Mouse (Mus musculus): ENCODE results near the gene Ccin. TPM values are rescaled to one million over a fixed set of nuclear protein-coding genes. Genes with fewer than 3 reads are reported as not detected.

Gene Ccin
- polyA plus RNA-seq (2012; ENCODE audit: insufficient read depth, insufficient read length, missing spikeins), result not detected in 2 replicates

GRCm38 (mm10) chr4:43983181-43983580 lies at the start of gene Ccin:
Ccin (plus strand) TSS chr4:43983483.
- no peak within 1 kb of the TSS for H3K27ac ChIP-seq (ENCODE audit: insufficient read depth, low read depth, low read length)
- TF ChIP-seq POLR2A (IDR thresholded peaks at IDR 0.05; ENCODE audit: borderline replicate concordance, low read depth, low read length), result no peak
- TF ChIP-seq CTCF (IDR thresholded peaks at IDR 0.05; ENCODE audit: low read depth, low read length), result no peak
- 0 out of 2 replicates have a peak within 1 kb of the TSS, but pooled peaks have one; percentile 31 for H3K4me3 ChIP-seq (ENCODE audit: insufficient read depth, low read length)
- H3K4me1 ChIP-seq (ENCODE audit: control insufficient read depth, insufficient read depth, low read length), result 0 out of 2 replicates have a peak, but pooled peaks cover 3% of the 10 kb centered on the region

GRCm38 (mm10) chr4:43936186-43936585 lies 47.1 kb upstream of the Ccin start:
- no peak for TF ChIP-seq POLR2A (IDR thresholded peaks at IDR 0.05; ENCODE audit: borderline replicate concordance, low read depth, low read length)
- no peak for TF ChIP-seq CTCF (IDR thresholded peaks at IDR 0.05; ENCODE audit: low read depth, low read length)
- peaks cover 4% of the 10 kb centered on the region for H3K4me1 ChIP-seq (ENCODE audit: control insufficient read depth, insufficient read depth, low read length)
- no peak overlapping the region for H3K4me3 ChIP-seq (ENCODE audit: insufficient read depth, low read length)
- H3K27ac ChIP-seq (ENCODE audit: insufficient read depth, low read depth, low read length), result no peak overlapping the region

GRCm38 (mm10) chr4:43936749-43937674 lies 46.3 kb upstream of the Ccin start:
- Histone ChIP-seq H3K27ac (ENCODE audit: insufficient read depth, low read depth, low read length) (no peak overlapping the region), H3K4me3 (ENCODE audit: insufficient read depth, low read length) (no peak overlapping the region), H3K4me1 (ENCODE audit: control insufficient read depth, insufficient read depth, low read length) (peaks cover 4% of the 10 kb centered on the region)
- TF ChIP-seq CTCF (IDR thresholded peaks at IDR 0.05; ENCODE audit: low read depth, low read length), result no peak
- TF ChIP-seq POLR2A (IDR thresholded peaks at IDR 0.05; ENCODE audit: borderline replicate concordance, low read depth, low read length), result no peak

- Histone ChIP-seq H3K27ac (ENCODE audit: insufficient read depth, low read depth, low read length) (no peak overlapping the region), H3K4me3 (ENCODE audit: insufficient read depth, low read length) (no peak overlapping the region), H3K4me1 (ENCODE audit: control insufficient read depth, insufficient read depth, low read length) (peaks cover 4% of the 10 kb centered on the region)
- TF ChIP-seq CTCF (IDR thresholded peaks at IDR 0.05; ENCODE audit: low read depth, low read length) (no peak), POLR2A (IDR thresholded peaks at IDR 0.05; ENCODE audit: borderline replicate concordance, low read depth, low read length) (no peak)
These were observed 42.0 kb upstream of the Ccin start for GRCm38 (mm10) chr4:43941315-43941714.

- Histone ChIP-seq H3K4me1 (ENCODE audit: control insufficient read depth, insufficient read depth, low read length) (no peaks in the 10 kb centered on the region), H3K4me3 (ENCODE audit: insufficient read depth, low read length) (no peak overlapping the region), H3K27ac (ENCODE audit: insufficient read depth, low read depth, low read length) (no peak overlapping the region)
- TF ChIP-seq CTCF (IDR thresholded peaks at IDR 0.05; ENCODE audit: low read depth, low read length) (no peak), POLR2A (IDR thresholded peaks at IDR 0.05; ENCODE audit: borderline replicate concordance, low read depth, low read length) (no peak)
These were observed 40.9 kb upstream of the Ccin start for GRCm38 (mm10) chr4:43942421-43942820.

- Histone ChIP-seq H3K4me1 (ENCODE audit: control insufficient read depth, insufficient read depth, low read length) (no peaks in the 10 kb centered on the region), H3K4me3 (ENCODE audit: insufficient read depth, low read length) (no peak overlapping the region), H3K27ac (ENCODE audit: insufficient read depth, low read depth, low read length) (no peak overlapping the region)
- TF ChIP-seq CTCF (IDR thresholded peaks at IDR 0.05; ENCODE audit: low read depth, low read length), result no peak
- TF ChIP-seq POLR2A (IDR thresholded peaks at IDR 0.05; ENCODE audit: borderline replicate concordance, low read depth, low read length), result no peak
These were observed 35.7 kb upstream of the Ccin start for GRCm38 (mm10) chr4:43947571-43947970.

- peak within 1 kb of the TSS; percentile 81 for H3K4me3 ChIP-seq (ENCODE audit: insufficient read depth, low read length)
- peak; percentile 55 for TF ChIP-seq CTCF (IDR thresholded peaks at IDR 0.05; ENCODE audit: low read depth, low read length)
- TF ChIP-seq POLR2A (IDR thresholded peaks at IDR 0.05; ENCODE audit: borderline replicate concordance, low read depth, low read length), result no peak
- peaks cover 24% of the 10 kb centered on the region for H3K4me1 ChIP-seq (ENCODE audit: control insufficient read depth, insufficient read depth, low read length)
- no peak within 1 kb of the TSS for H3K27ac ChIP-seq (ENCODE audit: insufficient read depth, low read depth, low read length)
These were observed 25.9 kb upstream of the Ccin start, which contains the start of gene Glipr2 for GRCm38 (mm10) chr4:43957292-43957845. Glipr2 (plus strand) TSS chr4:43957401.

- Histone ChIP-seq H3K27ac (ENCODE audit: insufficient read depth, low read depth, low read length) (no peak overlapping the region), H3K4me3 (ENCODE audit: insufficient read depth, low read length) (peak overlapping the region; percentile 81), H3K4me1 (ENCODE audit: control insufficient read depth, insufficient read depth, low read length) (peaks cover 25% of the 10 kb centered on the region)
- TF ChIP-seq POLR2A (IDR thresholded peaks at IDR 0.05; ENCODE audit: borderline replicate concordance, low read depth, low read length), result no peak
- TF ChIP-seq CTCF (IDR thresholded peaks at IDR 0.05; ENCODE audit: low read depth, low read length), result no peak
These were observed 25.3 kb upstream of the Ccin start for GRCm38 (mm10) chr4:43957846-43958461.

GRCm38 (mm10) chr4:43959523-43960179 lies 23.6 kb upstream of the Ccin start:
- Histone ChIP-seq H3K27ac (ENCODE audit: insufficient read depth, low read depth, low read length) (peak overlapping the region; percentile 80), H3K4me1 (ENCODE audit: control insufficient read depth, insufficient read depth, low read length) (peaks cover 38% of the 10 kb centered on the region), H3K4me3 (ENCODE audit: insufficient read depth, low read length) (peak overlapping the region; percentile 43)
- no peak for TF ChIP-seq CTCF (IDR thresholded peaks at IDR 0.05; ENCODE audit: low read depth, low read length)
- TF ChIP-seq POLR2A (IDR thresholded peaks at IDR 0.05; ENCODE audit: borderline replicate concordance, low read depth, low read length), result no peak
